Mouse (Mus musculus) layer of hippocampus, postnatal 14 days (tissue): Measurements from ENCODE around the gene 4930555G01Rik. TPM values are rescaled to one million over a fixed set of nuclear protein-coding genes. Genes with fewer than 3 reads are reported as not detected.
"Not testable (repeated sequence)": the region's sequence is repeated elsewhere in the genome, so short reads cannot be mapped to it uniquely, and the experiment has no call there.

Source experiments
- DNase-seq, 2 experiments: peaks; one replicate each; pipeline ENCODE4 v3.0.0; 2021 to 2022; ENCODE audit warnings: low spot score in 2 of 2, mixed read lengths in 1 of 2
- long read RNA-seq, 2 experiments: library from polyadenylated mRNA; stranded (forward); transcript quantifications; one replicate each; pipeline ENCODE4 v2.0.0; 2021
- total RNA-seq, 2 experiments: library from RNA; stranded (reverse); gene quantifications; 2 replicates each; pipeline ENCODE4 v1.2.3; 2021

Gene 4930555G01Rik
- total RNA-seq: not detected
- long read RNA-seq, experiment 1: 0 reads
- long read RNA-seq, experiment 2: 0 reads

DNA sequence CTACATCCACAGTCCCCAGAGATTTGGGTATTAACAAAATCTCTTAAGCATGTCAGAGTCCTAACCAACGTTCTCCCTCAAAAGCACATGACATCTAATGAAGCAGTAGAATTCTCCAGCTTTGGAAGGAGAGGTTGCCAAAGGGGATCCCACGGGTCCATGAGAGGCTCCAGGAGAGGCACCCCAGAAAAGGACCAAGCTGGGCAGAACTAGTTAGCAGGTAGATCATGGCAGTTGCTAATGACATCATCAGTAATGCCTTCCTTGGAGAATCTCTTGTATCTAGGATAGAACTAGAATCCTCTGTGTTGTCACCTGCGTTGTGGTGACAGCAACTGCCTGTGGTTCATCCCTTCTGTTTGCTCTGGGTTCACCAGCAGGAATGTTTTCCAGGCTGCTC, at the start of gene 4930555G01Rik:
Gene 4930555G01Rik, plus strand, starts transcription at position 301 of the 400 bp plus-strand sequence.
- not testable (repeated sequence) for DNase-seq

DNA sequence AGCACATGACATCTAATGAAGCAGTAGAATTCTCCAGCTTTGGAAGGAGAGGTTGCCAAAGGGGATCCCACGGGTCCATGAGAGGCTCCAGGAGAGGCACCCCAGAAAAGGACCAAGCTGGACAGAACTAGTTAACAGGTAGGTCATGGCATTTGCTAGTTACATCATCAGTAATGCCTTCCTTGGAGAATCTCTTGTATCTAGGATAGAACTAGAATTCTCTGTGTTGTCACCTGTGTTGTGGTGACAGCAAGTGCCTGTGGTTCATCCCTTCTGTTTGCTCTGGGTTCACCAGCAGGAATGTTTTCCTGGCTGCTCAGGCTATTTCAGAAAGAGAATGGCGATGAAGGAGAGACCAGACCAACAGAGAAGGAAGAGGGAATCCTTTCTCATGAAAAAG, 34.8 kb upstream of the 4930555G01Rik start, which contains the start of gene Gm3298:
Gene Gm3298, plus strand, starts transcription at position 301 of the 400 bp plus-strand sequence.
- not testable (repeated sequence) for DNase-seq

DNA sequence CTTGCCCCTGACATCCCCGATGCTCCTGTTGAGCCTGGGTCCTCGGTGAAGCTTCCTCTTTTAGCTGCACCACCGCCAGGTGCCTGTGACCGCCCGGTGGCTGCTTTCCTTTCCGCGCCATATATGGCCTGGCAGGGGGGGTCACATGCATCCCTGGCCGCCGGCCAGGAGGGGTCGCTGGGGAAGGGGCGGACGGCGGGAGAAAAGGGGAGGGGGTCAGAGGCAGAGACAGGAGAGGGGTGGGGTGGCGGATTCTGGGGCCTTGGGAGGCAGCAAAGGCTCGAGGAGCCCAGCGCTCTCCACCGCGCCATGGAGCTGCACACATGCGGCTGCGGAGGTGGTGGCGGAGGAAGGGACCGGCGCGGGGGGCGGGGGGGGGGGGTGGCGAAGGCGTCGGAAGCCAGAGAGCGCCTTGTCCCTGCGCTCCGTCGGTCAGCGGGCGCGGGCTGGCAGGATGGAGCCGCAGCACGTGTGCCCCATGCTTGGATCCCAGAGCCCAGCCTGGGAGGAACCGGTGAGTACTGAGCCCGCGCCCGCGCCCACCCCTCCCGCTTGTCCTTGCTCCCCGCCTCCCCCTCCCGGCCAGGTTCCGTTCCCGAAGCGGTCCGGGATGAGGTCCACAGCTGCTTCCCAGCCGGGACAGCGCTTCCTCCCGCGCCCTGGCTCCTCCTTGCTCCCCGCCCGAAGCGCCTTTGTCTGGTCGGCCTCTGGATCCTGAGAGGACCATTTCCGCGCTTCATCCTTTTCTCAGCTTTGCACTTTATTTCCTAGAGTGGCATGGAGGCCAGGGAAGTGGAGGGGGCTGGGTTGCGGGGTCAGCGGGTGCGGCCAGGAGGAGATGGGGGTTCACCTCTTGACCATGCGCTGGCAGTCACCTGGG, 20.4 kb downstream of the 4930555G01Rik start, which contains the start of gene Gm8281:
Gene Gm8281, plus strand, starts transcription at position 430 of the 880 bp plus-strand sequence.
- not testable (repeated sequence) for DNase-seq

Other genes with a start within 250 kb of the 4930555G01Rik start
- gene Gm3269, start 212.5 kb upstream of the 4930555G01Rik start, total RNA-seq: under 1 TPM in 1 of 2 experiments, not detected in 1; 0.18 TPM
- 10 to 100 TPM; 10.5 to 17.0 TPM for gene Gm3264, start 195.1 kb upstream of the 4930555G01Rik start, total RNA-seq
- under 1 TPM in 1 of 2 experiments, not detected in 1; 0.29 TPM for gene Gm3278, start 158.2 kb upstream of the 4930555G01Rik start, total RNA-seq
- not detected for gene Gm8297, start 66.7 kb upstream of the 4930555G01Rik start, total RNA-seq
- gene Gm3298, start 34.7 kb upstream of the 4930555G01Rik start, total RNA-seq: not detected
- 1 to 10 TPM; 2.2 to 2.3 TPM for gene Gm8281, start 20.4 kb downstream of the 4930555G01Rik start, total RNA-seq
- not detected for gene Gm8279, start 80.9 kb downstream of the 4930555G01Rik start, total RNA-seq
- gene Gm3317, start 113.9 kb downstream of the 4930555G01Rik start, total RNA-seq: not detected
- not detected for gene Gm8271, start 135.2 kb downstream of the 4930555G01Rik start, total RNA-seq
- not detected for gene Gm3526, start 210.0 kb downstream of the 4930555G01Rik start, total RNA-seq